Mouse (Mus musculus) embryonic stem cell, embryonic (primary cell): ENCODE results near the gene Gm47283.
"Not testable (repeated sequence)": the region's sequence is repeated elsewhere in the genome, so short reads cannot be mapped to it uniquely, and the experiment has no call there.

Experiments
- CTCF ChIA-PET, 4 experiments: fragments of 300-600 bp in 2 of 4; fragments of 350-600 bp in 2 of 4; sonication (Branson Sonifier 250); formaldehyde crosslinking; loops; one replicate each; lab custom pipeline; 2022; ENCODE audit warnings: inconsistent platforms in 2 of 4; lab: Charles Lee
- POLR2A ChIA-PET, 4 experiments: fragments of 300-600 bp in 2 of 4; fragments of 350-600 bp in 2 of 4; sonication (Branson Sonifier 250); formaldehyde crosslinking; loops; one replicate each; lab custom pipeline; 2022; ENCODE audit warnings: antibody characterized with exemption in 4 of 4, inconsistent platforms in 1 of 4; lab: Charles Lee

Gene Gm47283

DNA sequence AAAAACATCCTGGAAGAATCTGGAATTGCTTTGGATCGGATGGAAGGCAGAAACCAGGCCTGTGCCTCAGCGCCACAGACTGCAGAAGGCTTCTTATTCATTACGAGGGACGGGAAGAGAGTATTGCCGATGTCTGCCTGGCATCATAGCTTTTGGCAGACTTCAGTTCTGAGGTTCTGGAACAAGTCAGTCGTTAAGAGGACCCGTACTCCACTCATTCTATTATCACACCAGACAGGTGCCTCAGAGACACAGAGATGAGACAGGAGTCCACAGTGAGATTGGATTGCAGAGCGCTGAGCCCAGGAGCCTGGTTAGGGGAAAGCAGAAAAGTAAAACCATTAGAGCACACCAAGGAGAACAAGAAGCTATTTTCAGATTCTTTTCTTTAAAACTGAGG, 54.5 kb downstream of the Gm47283 start, which contains the start of gene Gm21748:
Gm21748 (minus strand) TSS at position 101 of the 400 bp plus-strand sequence.
- CTCF ChIA-PET, POLR2A ChIA-PET: not testable (repeated sequence)
